Mouse (Mus musculus) spleen, adult 2 months (tissue): Measurements from ENCODE around the gene Pimreg.

Experiments used
- CTCF ChIP-seq: fragments of 200-500 bp; IDR thresholded peaks from 2 replicates; pipeline ENCODE4 v1.5.1; 2011; ENCODE audit warnings: mild to moderate bottlenecking, inconsistent platforms; ENCODE audit not compliant: insufficient read depth, insufficient read length, insufficient replicate concordance; ENCODE audit errors: extremely low read depth
- POLR2A ChIP-seq: fragments of 200-500 bp; IDR thresholded peaks from 2 replicates; pipeline ENCODE4 v1.6.1; 2011; ENCODE audit warnings: low read depth, low read length, inconsistent platforms

DNA sequence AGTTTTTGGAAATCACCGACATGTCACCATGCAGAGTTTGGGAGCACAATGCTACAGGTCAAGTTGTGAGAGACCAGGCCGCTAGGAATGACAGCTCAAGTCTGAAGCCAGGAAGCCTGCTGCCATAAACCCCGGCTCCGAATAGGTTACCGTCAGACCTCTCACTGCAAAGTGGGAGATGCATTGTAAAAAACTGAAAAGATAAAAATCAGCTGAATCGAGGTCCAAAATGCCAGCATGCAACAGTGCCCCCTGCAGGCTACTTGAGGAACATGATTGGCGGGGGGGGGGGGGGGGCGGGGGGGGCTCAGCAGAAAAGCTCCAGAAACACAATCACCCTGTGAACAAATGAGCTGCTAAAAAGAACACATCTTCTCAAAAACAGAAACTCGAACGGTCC is 18.3 kb upstream of the Pimreg start:
- TF ChIP-seq CTCF (peak; percentile 29; the same call in 1 of the 2 replicates), POLR2A (no peak)
